Mouse (Mus musculus) MEL (cell line): ENCODE data around the gene Atp10b. TPM values are rescaled to one million over a fixed set of nuclear protein-coding genes. Genes with fewer than 3 reads are reported as not detected.
"Not testable (repeated sequence)": the region's sequence is repeated elsewhere in the genome, so short reads cannot be mapped to it uniquely, and the experiment has no call there.

Experiments
- DNase-seq: peaks from one replicate; pipeline ENCODE4 v3.0.0; 2011; ENCODE audit warnings: low read depth, low spot score
- H3K27ac ChIP-seq: 2 replicates; pipeline ENCODE4 v1.5.1; 2012; ENCODE audit warnings: low read depth, mild to moderate bottlenecking, control low read depth, low read length, moderate library complexity; ENCODE audit not compliant: control insufficient read depth
- H3K27me3 ChIP-seq, 2 experiments: fragments of 150-350 bp in 1 of 2; sonication (generic) in 1 of 2; 2 replicates each; pipeline ENCODE4 v1.6.1; 2012; ENCODE audit warnings: low read length in 2 of 2, mild to moderate bottlenecking in 2 of 2, improper control_type of control experiment in 1 of 2, moderate library complexity in 1 of 2; ENCODE audit not compliant: insufficient read depth in 2 of 2, control insufficient read depth in 1 of 2
- H3K36me3 ChIP-seq, 2 experiments: 2 replicates each; pipeline ENCODE4 v1.6.1; 2012 to 2014; ENCODE audit warnings: low read length in 2 of 2, improper control_type of control experiment in 1 of 2, inconsistent platforms in 1 of 2, mild to moderate bottlenecking in 1 of 2; ENCODE audit not compliant: insufficient read depth in 2 of 2, control insufficient read depth in 1 of 2
- H3K4me1 ChIP-seq, 2 experiments: fragments of 150-350 bp in 1 of 2; sonication (generic) in 1 of 2; 2 replicates each; pipeline ENCODE4 v1.6.1; 2012; ENCODE audit warnings: low read length in 2 of 2, improper control_type of control experiment in 1 of 2, mild to moderate bottlenecking in 1 of 2; ENCODE audit not compliant: insufficient read depth in 2 of 2, control insufficient read depth in 1 of 2
- H3K4me3 ChIP-seq, 2 experiments: fragments of 150-350 bp in 1 of 2; sonication (generic) in 1 of 2; 2 replicates each; pipeline ENCODE4 v1.5.1; 2012; ENCODE audit warnings: low read depth in 2 of 2, low read length in 2 of 2, mild to moderate bottlenecking in 2 of 2, moderate library complexity in 2 of 2, control low read depth in 1 of 2, improper control_type of control experiment in 1 of 2; ENCODE audit not compliant: control insufficient read depth in 1 of 2, insufficient read depth in 1 of 2
- H3K79me2 ChIP-seq: 2 replicates; pipeline ENCODE4 v1.6.1; 2012; ENCODE audit warnings: mild to moderate bottlenecking, low read length, moderate library complexity; ENCODE audit not compliant: control insufficient read depth, poor library complexity, insufficient read depth
- H3K9ac ChIP-seq: 2 replicates; pipeline ENCODE4 v1.6.1; 2012; ENCODE audit warnings: low read depth, mild to moderate bottlenecking, control low read depth, low read length, moderate library complexity; ENCODE audit not compliant: control insufficient read depth, poor library complexity, severe bottlenecking
- H3K9me3 ChIP-seq: fragments of 150-350 bp; sonication (generic); replicated peaks from 2 replicates; pipeline ENCODE4 v1.6.1; 2012; ENCODE audit warnings: mild to moderate bottlenecking, low read length, improper control_type of control experiment, moderate library complexity; ENCODE audit not compliant: insufficient read depth
- BHLHE40 ChIP-seq: IDR thresholded peaks from 2 replicates; pipeline ENCODE4 v1.6.1; 2012; ENCODE audit warnings: low read depth, mild to moderate bottlenecking, inconsistent platforms, low read length, improper control_type of control experiment, borderline replicate concordance
- ELF1 ChIP-seq: IDR thresholded peaks from 2 replicates; pipeline ENCODE4 v1.6.1; 2014; ENCODE audit warnings: low read depth, mild to moderate bottlenecking, inconsistent platforms, low read length, improper control_type of control experiment, moderate library complexity
- ETS1 ChIP-seq: IDR thresholded peaks from 2 replicates; pipeline ENCODE4 v1.6.1; 2012; ENCODE audit warnings: low read depth, mild to moderate bottlenecking, inconsistent platforms, low read length, improper control_type of control experiment, moderate library complexity
- GABPA ChIP-seq: IDR thresholded peaks from 2 replicates; pipeline ENCODE4 v1.6.1; 2012; ENCODE audit warnings: low read depth, mild to moderate bottlenecking, inconsistent platforms, low read length, improper control_type of control experiment, moderate library complexity
- GATA1 ChIP-seq: IDR thresholded peaks from 2 replicates; pipeline ENCODE4 v1.6.1; 2011; ENCODE audit warnings: low read depth, low read length, improper control_type of control experiment
- HCFC1 ChIP-seq: IDR thresholded peaks from 2 replicates; pipeline ENCODE4 v1.6.1; 2012; ENCODE audit warnings: low read depth, mild to moderate bottlenecking, inconsistent platforms, low read length, improper control_type of control experiment, moderate library complexity
- MAFK ChIP-seq: IDR thresholded peaks from 2 replicates; pipeline ENCODE4 v1.6.1; 2011; ENCODE audit warnings: low read depth, mild to moderate bottlenecking, low read length, improper control_type of control experiment, borderline replicate concordance
- MEF2A ChIP-seq: IDR thresholded peaks from 2 replicates; pipeline ENCODE4 v1.6.1; 2014; ENCODE audit warnings: low read depth, mild to moderate bottlenecking, inconsistent platforms, low read length, improper control_type of control experiment; ENCODE audit not compliant: poor library complexity, insufficient replicate concordance, severe bottlenecking; ENCODE audit errors: extremely low read depth
- POLR2A ChIP-seq, 2 experiments: IDR thresholded peaks; 2 replicates each; pipeline ENCODE4 v1.6.1; 2011 to 2012; ENCODE audit warnings: low read length in 2 of 2, mild to moderate bottlenecking in 2 of 2, control low read depth in 1 of 2, improper control_type of control experiment in 1 of 2, low read depth in 1 of 2, moderate library complexity in 1 of 2; ENCODE audit not compliant: control insufficient read depth in 1 of 2, insufficient read depth in 1 of 2, poor library complexity in 1 of 2
- POLR2AphosphoS2 ChIP-seq: IDR thresholded peaks from 2 replicates; pipeline ENCODE4 v1.6.1; 2011; ENCODE audit warnings: low read length, improper control_type of control experiment
- POLR2AphosphoS5 ChIP-seq: IDR thresholded peaks from 2 replicates; pipeline ENCODE4 v1.6.1; 2012; ENCODE audit warnings: low read depth, borderline replicate concordance, mild to moderate bottlenecking, inconsistent platforms, low read length, moderate library complexity, mixed read lengths
- RCOR1 ChIP-seq: IDR thresholded peaks from 2 replicates; pipeline ENCODE4 v1.6.1; 2012; ENCODE audit warnings: low read depth, mild to moderate bottlenecking, inconsistent platforms, low read length, improper control_type of control experiment
- SIN3A ChIP-seq: IDR thresholded peaks from 2 replicates; pipeline ENCODE4 v1.6.1; 2012; ENCODE audit warnings: low read length, improper control_type of control experiment, inconsistent platforms
- TAL1 ChIP-seq: IDR thresholded peaks from 2 replicates; pipeline ENCODE4 v1.6.1; 2012; ENCODE audit warnings: mild to moderate bottlenecking, inconsistent platforms, low read length, moderate library complexity, mixed read lengths
- TBP ChIP-seq: IDR thresholded peaks from 2 replicates; pipeline ENCODE4 v1.8.0; 2011; ENCODE audit warnings: low read depth, low read length, improper control_type of control experiment
- UBTF ChIP-seq: IDR thresholded peaks from 2 replicates; pipeline ENCODE4 v1.6.1; 2012; ENCODE audit warnings: low read depth, mild to moderate bottlenecking, inconsistent platforms, low read length, improper control_type of control experiment, moderate library complexity, borderline replicate concordance; ENCODE audit not compliant: insufficient read depth
- USF1 ChIP-seq: IDR thresholded peaks from 2 replicates; pipeline ENCODE4 v1.6.1; 2014; ENCODE audit warnings: low read depth, mild to moderate bottlenecking, inconsistent platforms, low read length, improper control_type of control experiment, moderate library complexity
- ZC3H11A ChIP-seq: IDR thresholded peaks from 2 replicates; pipeline ENCODE4 v1.6.1; 2012; ENCODE audit warnings: low read depth, mild to moderate bottlenecking, inconsistent platforms, low read length, improper control_type of control experiment
- ZMIZ1 ChIP-seq: IDR thresholded peaks from 2 replicates; pipeline ENCODE4 v1.6.1; 2012; ENCODE audit warnings: low read depth, mild to moderate bottlenecking, inconsistent platforms, low read length, improper control_type of control experiment, moderate library complexity
- ZNF384 ChIP-seq: IDR thresholded peaks from 2 replicates; pipeline ENCODE4 v1.6.1; 2012; ENCODE audit warnings: low read depth, mild to moderate bottlenecking, inconsistent platforms, low read length, improper control_type of control experiment
- polyA plus RNA-seq, 2 experiments: library from polyadenylated mRNA; stranded (reverse) in 1 of 2; unstranded in 1 of 2; fragments of >175 nt in 1 of 2; fragments of >200 nt in 1 of 2; gene quantifications; 2 replicates each; pipeline versions ENCODE4 v1.2.1 to v1.2.4; 2012; ENCODE audit warnings: low replicate concordance in 2 of 2, low read depth in 1 of 2; ENCODE audit not compliant: insufficient read length in 2 of 2, insufficient read depth in 1 of 2, missing spikeins in 1 of 2
- total RNA-seq: library from RNA; depleted of rRNA; stranded (reverse); fragments of 300-350 nt; gene quantifications from 2 replicates; pipeline ENCODE4 v1.2.3, GENCODE M21; 2012

Atp10b gene
- total and polyA plus RNA-seq, 3 experiments = not detected

- not testable (repeated sequence) for H3K79me2 ChIP-seq, DNase-seq
These were observed 23.1 kb upstream of the Atp10b start for GRCm38 (mm10) chr11:43126573-43126972.

GRCm38 (mm10) chr11:43141296-43141695 is 8.4 kb upstream of the Atp10b start:
- Histone ChIP-seq H3K36me3 (no peaks in the 10 kb centered on the region), H3K27ac (no peak overlapping the region), H3K4me1 (no peaks in the 10 kb centered on the region), H3K9ac (no peak overlapping the region), H3K79me2 (no peaks in the 10 kb centered on the region), H3K9me3 (no peaks in the 10 kb centered on the region), H3K27me3 (no peaks in the 10 kb centered on the region), H3K4me3 (no peak overlapping the region)
- DNase-seq = no peak
- TF ChIP-seq BHLHE40 (no peak), TAL1 (no peak)

More at GRCm38 (mm10) chr11:43126573-43126972, 23.1 kb upstream of the Atp10b start:
- not testable (repeated sequence) for H3K27ac ChIP-seq, H3K27me3 ChIP-seq, H3K9me3 ChIP-seq, H3K9ac ChIP-seq, H3K4me3 ChIP-seq, H3K4me1 ChIP-seq, H3K36me3 ChIP-seq

- Histone ChIP-seq H3K27ac (no peak overlapping the region), H3K36me3 (no peaks in the 10 kb centered on the region), H3K27me3 (no peaks in the 10 kb centered on the region), H3K9ac (no peak overlapping the region), H3K9me3 (no peaks in the 10 kb centered on the region), H3K4me3 (no peak overlapping the region), H3K79me2 (no peaks in the 10 kb centered on the region), H3K4me1 (no peaks in the 10 kb centered on the region)
- DNase-seq = no peak
- TF ChIP-seq SIN3A (no peak), POLR2AphosphoS2 (no peak), ZNF384 (no peak), POLR2A (IDR thresholded peaks at IDR 0.05; ENCODE audit: control insufficient read depth in 1 of 2, insufficient read depth in 1 of 2, low read depth in 1 of 2, low read length in 2 of 2, poor library complexity in 1 of 2) (no peak), HCFC1 (no peak), MEF2A (no peak), ELF1 (no peak), GABPA (no peak)
These were observed 6.9 kb upstream of the Atp10b start for GRCm38 (mm10) chr11:43142811-43143210.

DNA sequence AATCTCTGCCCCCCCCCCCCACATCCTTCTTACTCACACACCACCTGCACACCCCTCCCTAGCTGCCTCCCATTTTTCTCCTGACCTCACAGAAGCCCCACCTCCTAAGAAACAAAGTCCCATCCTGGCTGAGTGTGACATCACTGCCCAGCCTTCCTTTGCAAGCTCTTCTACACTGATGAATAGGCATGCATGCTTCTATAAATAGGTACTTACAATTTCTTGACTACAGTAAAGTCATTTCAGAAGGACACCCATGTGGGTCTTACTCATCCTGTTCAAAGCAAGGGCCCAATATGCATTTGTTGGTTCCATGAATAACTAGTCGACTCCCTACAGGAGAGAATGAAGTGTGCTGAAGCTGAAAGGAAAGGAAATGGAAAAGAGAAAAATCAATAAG is 5.5 kb upstream of the Atp10b start:
- Histone ChIP-seq H3K27me3 (no peaks in the 10 kb centered on the region), H3K9ac (no peak overlapping the region), H3K4me3 (no peak overlapping the region), H3K27ac (no peak overlapping the region), H3K4me1 (no peaks in the 10 kb centered on the region), H3K36me3 (no peaks in the 10 kb centered on the region), H3K9me3 (no peaks in the 10 kb centered on the region), H3K79me2 (no peaks in the 10 kb centered on the region)
- TF ChIP-seq GATA1 (no peak), MAFK (no peak), ETS1 (no peak), RCOR1 (no peak), SIN3A (no peak), POLR2AphosphoS2 (no peak), GABPA (no peak), USF1 (no peak), POLR2AphosphoS5 (no peak), ZMIZ1 (no peak), UBTF (no peak), ZC3H11A (no peak), TBP (no peak)
- DNase-seq = no peak
